Mouse (Mus musculus) MEL (cell line): ENCODE data around the gene Rarb. TPM values are rescaled to one million over a fixed set of nuclear protein-coding genes. Genes with fewer than 3 reads are reported as not detected.

Experiments used
- DNase-seq: peaks from one replicate; pipeline ENCODE4 v3.0.0; 2011; ENCODE audit warnings: low read depth, low spot score
- H3K27ac ChIP-seq: 2 replicates; pipeline ENCODE4 v1.5.1; 2012; ENCODE audit warnings: low read depth, mild to moderate bottlenecking, control low read depth, low read length, moderate library complexity; ENCODE audit not compliant: control insufficient read depth
- H3K27me3 ChIP-seq, 2 experiments: fragments of 150-350 bp in 1 of 2; sonication (generic) in 1 of 2; 2 replicates each; pipeline ENCODE4 v1.6.1; 2012; ENCODE audit warnings: low read length in 2 of 2, mild to moderate bottlenecking in 2 of 2, improper control_type of control experiment in 1 of 2, moderate library complexity in 1 of 2; ENCODE audit not compliant: insufficient read depth in 2 of 2, control insufficient read depth in 1 of 2
- H3K36me3 ChIP-seq, 2 experiments: 2 replicates each; pipeline ENCODE4 v1.6.1; 2012 to 2014; ENCODE audit warnings: low read length in 2 of 2, improper control_type of control experiment in 1 of 2, inconsistent platforms in 1 of 2, mild to moderate bottlenecking in 1 of 2; ENCODE audit not compliant: insufficient read depth in 2 of 2, control insufficient read depth in 1 of 2
- H3K4me1 ChIP-seq, 2 experiments: fragments of 150-350 bp in 1 of 2; sonication (generic) in 1 of 2; 2 replicates each; pipeline ENCODE4 v1.6.1; 2012; ENCODE audit warnings: low read length in 2 of 2, improper control_type of control experiment in 1 of 2, mild to moderate bottlenecking in 1 of 2; ENCODE audit not compliant: insufficient read depth in 2 of 2, control insufficient read depth in 1 of 2
- H3K4me3 ChIP-seq, 2 experiments: fragments of 150-350 bp in 1 of 2; sonication (generic) in 1 of 2; 2 replicates each; pipeline ENCODE4 v1.5.1; 2012; ENCODE audit warnings: low read depth in 2 of 2, low read length in 2 of 2, mild to moderate bottlenecking in 2 of 2, moderate library complexity in 2 of 2, control low read depth in 1 of 2, improper control_type of control experiment in 1 of 2; ENCODE audit not compliant: control insufficient read depth in 1 of 2, insufficient read depth in 1 of 2
- H3K79me2 ChIP-seq: 2 replicates; pipeline ENCODE4 v1.6.1; 2012; ENCODE audit warnings: mild to moderate bottlenecking, low read length, moderate library complexity; ENCODE audit not compliant: control insufficient read depth, poor library complexity, insufficient read depth
- H3K9ac ChIP-seq: 2 replicates; pipeline ENCODE4 v1.6.1; 2012; ENCODE audit warnings: low read depth, mild to moderate bottlenecking, control low read depth, low read length, moderate library complexity; ENCODE audit not compliant: control insufficient read depth, poor library complexity, severe bottlenecking
- H3K9me3 ChIP-seq: fragments of 150-350 bp; sonication (generic); replicated peaks from 2 replicates; pipeline ENCODE4 v1.6.1; 2012; ENCODE audit warnings: mild to moderate bottlenecking, low read length, improper control_type of control experiment, moderate library complexity; ENCODE audit not compliant: insufficient read depth
- BHLHE40 ChIP-seq: IDR thresholded peaks from 2 replicates; pipeline ENCODE4 v1.6.1; 2012; ENCODE audit warnings: low read depth, mild to moderate bottlenecking, inconsistent platforms, low read length, improper control_type of control experiment, borderline replicate concordance
- CHD2 ChIP-seq: IDR thresholded peaks from 2 replicates; pipeline ENCODE4 v1.6.1; 2011; ENCODE audit warnings: low read length, improper control_type of control experiment
- CTCF ChIP-seq, 3 experiments: IDR thresholded peaks in 2 of 3; conservative IDR thresholded peaks in 1 of 3; 2 replicates each; pipeline ENCODE4 v1.5.1; 2011 to 2012; ENCODE audit warnings: low read length in 3 of 3, low read depth in 2 of 3, mild to moderate bottlenecking in 2 of 3, improper control_type of control experiment in 1 of 3, inconsistent platforms in 1 of 3, mixed read lengths in 1 of 3, moderate library complexity in 1 of 3; ENCODE audit not compliant: control insufficient read depth in 1 of 3, insufficient read depth in 1 of 3, poor library complexity in 1 of 3, severe bottlenecking in 1 of 3
- E2F4 ChIP-seq: IDR thresholded peaks from 2 replicates; pipeline ENCODE4 v1.6.1; 2011; ENCODE audit warnings: low read depth, low read length, improper control_type of control experiment, borderline replicate concordance
- ELF1 ChIP-seq: IDR thresholded peaks from 2 replicates; pipeline ENCODE4 v1.6.1; 2014; ENCODE audit warnings: low read depth, mild to moderate bottlenecking, inconsistent platforms, low read length, improper control_type of control experiment, moderate library complexity
- EP300 ChIP-seq, 2 experiments: IDR thresholded peaks; 2 replicates each; pipeline ENCODE4 v1.6.1; 2011; ENCODE audit warnings: improper control_type of control experiment in 2 of 2, low read length in 2 of 2, low read depth in 1 of 2, mild to moderate bottlenecking in 1 of 2
- ETS1 ChIP-seq: IDR thresholded peaks from 2 replicates; pipeline ENCODE4 v1.6.1; 2012; ENCODE audit warnings: low read depth, mild to moderate bottlenecking, inconsistent platforms, low read length, improper control_type of control experiment, moderate library complexity
- GATA1 ChIP-seq: IDR thresholded peaks from 2 replicates; pipeline ENCODE4 v1.6.1; 2011; ENCODE audit warnings: low read depth, low read length, improper control_type of control experiment
- HCFC1 ChIP-seq: IDR thresholded peaks from 2 replicates; pipeline ENCODE4 v1.6.1; 2012; ENCODE audit warnings: low read depth, mild to moderate bottlenecking, inconsistent platforms, low read length, improper control_type of control experiment, moderate library complexity
- JUND ChIP-seq: IDR thresholded peaks from 2 replicates; pipeline ENCODE4 v1.6.1; 2011; ENCODE audit warnings: low read depth, mild to moderate bottlenecking, improper control_type of control experiment, low read length
- KAT2A ChIP-seq: conservative IDR thresholded peaks from 2 replicates; pipeline ENCODE4 v1.6.1; 2012; ENCODE audit warnings: low read depth, low read length, improper control_type of control experiment, inconsistent platforms
- MAFK ChIP-seq: IDR thresholded peaks from 2 replicates; pipeline ENCODE4 v1.6.1; 2011; ENCODE audit warnings: low read depth, mild to moderate bottlenecking, low read length, improper control_type of control experiment, borderline replicate concordance
- MAX ChIP-seq: IDR thresholded peaks from 2 replicates; pipeline ENCODE4 v1.6.1; 2011; ENCODE audit warnings: low read length, improper control_type of control experiment
- MEF2A ChIP-seq: IDR thresholded peaks from 2 replicates; pipeline ENCODE4 v1.6.1; 2014; ENCODE audit warnings: low read depth, mild to moderate bottlenecking, inconsistent platforms, low read length, improper control_type of control experiment; ENCODE audit not compliant: poor library complexity, insufficient replicate concordance, severe bottlenecking; ENCODE audit errors: extremely low read depth
- MXI1 ChIP-seq: IDR thresholded peaks from 2 replicates; pipeline ENCODE4 v1.6.1; 2011; ENCODE audit warnings: mild to moderate bottlenecking, low read depth, low read length, improper control_type of control experiment
- MYB ChIP-seq: IDR thresholded peaks from 2 replicates; pipeline ENCODE4 v1.6.1; 2011; ENCODE audit warnings: mild to moderate bottlenecking, low read depth, low read length, improper control_type of control experiment
- MYC ChIP-seq: IDR thresholded peaks from 2 replicates; pipeline ENCODE4 v1.6.1; 2011; ENCODE audit warnings: low read depth, mild to moderate bottlenecking, low read length, improper control_type of control experiment, moderate library complexity
- NRF1 ChIP-seq: IDR thresholded peaks from 2 replicates; pipeline ENCODE4 v1.6.1; 2014; ENCODE audit warnings: low read depth, mild to moderate bottlenecking, inconsistent platforms, low read length, improper control_type of control experiment, moderate library complexity; ENCODE audit not compliant: poor library complexity, insufficient read depth, severe bottlenecking
- POLR2A ChIP-seq, 2 experiments: IDR thresholded peaks; 2 replicates each; pipeline ENCODE4 v1.6.1; 2011 to 2012; ENCODE audit warnings: low read length in 2 of 2, mild to moderate bottlenecking in 2 of 2, control low read depth in 1 of 2, improper control_type of control experiment in 1 of 2, low read depth in 1 of 2, moderate library complexity in 1 of 2; ENCODE audit not compliant: control insufficient read depth in 1 of 2, insufficient read depth in 1 of 2, poor library complexity in 1 of 2
- POLR2AphosphoS2 ChIP-seq: IDR thresholded peaks from 2 replicates; pipeline ENCODE4 v1.6.1; 2011; ENCODE audit warnings: low read length, improper control_type of control experiment
- RAD21 ChIP-seq: IDR thresholded peaks from 2 replicates; pipeline ENCODE4 v1.6.1; 2011; ENCODE audit warnings: mild to moderate bottlenecking, low read depth, low read length, improper control_type of control experiment
- RCOR1 ChIP-seq: IDR thresholded peaks from 2 replicates; pipeline ENCODE4 v1.6.1; 2012; ENCODE audit warnings: low read depth, mild to moderate bottlenecking, inconsistent platforms, low read length, improper control_type of control experiment
- SIN3A ChIP-seq: IDR thresholded peaks from 2 replicates; pipeline ENCODE4 v1.6.1; 2012; ENCODE audit warnings: low read length, improper control_type of control experiment, inconsistent platforms
- SMC3 ChIP-seq: IDR thresholded peaks from 2 replicates; pipeline ENCODE4 v1.6.1; 2011; ENCODE audit warnings: low read depth, low read length, improper control_type of control experiment
- TAL1 ChIP-seq: IDR thresholded peaks from 2 replicates; pipeline ENCODE4 v1.6.1; 2012; ENCODE audit warnings: mild to moderate bottlenecking, inconsistent platforms, low read length, moderate library complexity, mixed read lengths
- TBP ChIP-seq: IDR thresholded peaks from 2 replicates; pipeline ENCODE4 v1.8.0; 2011; ENCODE audit warnings: low read depth, low read length, improper control_type of control experiment
- TCF12 ChIP-seq: IDR thresholded peaks from 2 replicates; pipeline ENCODE4 v1.6.1; 2014; ENCODE audit warnings: low read depth, mild to moderate bottlenecking, inconsistent platforms, low read length, improper control_type of control experiment, moderate library complexity
- UBTF ChIP-seq: IDR thresholded peaks from 2 replicates; pipeline ENCODE4 v1.6.1; 2012; ENCODE audit warnings: low read depth, mild to moderate bottlenecking, inconsistent platforms, low read length, improper control_type of control experiment, moderate library complexity, borderline replicate concordance; ENCODE audit not compliant: insufficient read depth
- USF1 ChIP-seq: IDR thresholded peaks from 2 replicates; pipeline ENCODE4 v1.6.1; 2014; ENCODE audit warnings: low read depth, mild to moderate bottlenecking, inconsistent platforms, low read length, improper control_type of control experiment, moderate library complexity
- ZC3H11A ChIP-seq: IDR thresholded peaks from 2 replicates; pipeline ENCODE4 v1.6.1; 2012; ENCODE audit warnings: low read depth, mild to moderate bottlenecking, inconsistent platforms, low read length, improper control_type of control experiment
- ZMIZ1 ChIP-seq: IDR thresholded peaks from 2 replicates; pipeline ENCODE4 v1.6.1; 2012; ENCODE audit warnings: low read depth, mild to moderate bottlenecking, inconsistent platforms, low read length, improper control_type of control experiment, moderate library complexity
- ZNF384 ChIP-seq: IDR thresholded peaks from 2 replicates; pipeline ENCODE4 v1.6.1; 2012; ENCODE audit warnings: low read depth, mild to moderate bottlenecking, inconsistent platforms, low read length, improper control_type of control experiment
- polyA plus RNA-seq, 2 experiments: library from polyadenylated mRNA; stranded (reverse) in 1 of 2; unstranded in 1 of 2; fragments of >175 nt in 1 of 2; fragments of >200 nt in 1 of 2; gene quantifications; 2 replicates each; pipeline versions ENCODE4 v1.2.1 to v1.2.4; 2012; ENCODE audit warnings: low replicate concordance in 2 of 2, low read depth in 1 of 2; ENCODE audit not compliant: insufficient read length in 2 of 2, insufficient read depth in 1 of 2, missing spikeins in 1 of 2
- total RNA-seq: library from RNA; depleted of rRNA; stranded (reverse); fragments of 300-350 nt; gene quantifications from 2 replicates; pipeline ENCODE4 v1.2.3, GENCODE M21; 2012

The Rarb gene
- total and polyA plus RNA-seq, 3 experiments, result not detected

GRCm38 (mm10) chr14:16548200-16548576 lies 270.8 kb downstream of the Rarb start:
- Histone ChIP-seq H3K9me3 (no peaks in the 10 kb centered on the region), H3K79me2 (no peaks in the 10 kb centered on the region), H3K27ac (peak overlapping the region; percentile 49; the same call in 1 of the 2 replicates), H3K27me3 (no peaks in the 10 kb centered on the region), H3K4me3 (no peak overlapping the region), H3K36me3 (no peaks in the 10 kb centered on the region), H3K4me1 (peaks cover 0 to 12% of the 10 kb centered on the region in 2 experiments; a peak in 2 of 4 replicates), H3K9ac (no peak overlapping the region)
- TF ChIP-seq RCOR1 (no peak), UBTF (no peak), JUND (no peak), HCFC1 (no peak), NRF1 (no peak), TAL1 (no peak), ZC3H11A (no peak), EP300 (IDR thresholded peaks at IDR 0.05; ENCODE audit: low read depth in 1 of 2, low read length in 2 of 2) (no peak), MYC (no peak), TBP (no peak), ELF1 (no peak), MEF2A (no peak), ETS1 (no peak), CTCF (IDR thresholded peaks at IDR 0.05 in 2 of 3, conservative IDR thresholded peaks at IDR 0.05 in 1 of 3; ENCODE audit: control insufficient read depth in 1 of 3, insufficient read depth in 1 of 3, low read depth in 2 of 3, low read length in 3 of 3, poor library complexity in 1 of 3, severe bottlenecking in 1 of 3) (no peak), GATA1 (no peak), BHLHE40 (no peak), RAD21 (no peak), KAT2A (no peak)
- peak; percentile 24 for DNase-seq

GRCm38 (mm10) chr14:16547492-16548199 lies 271.3 kb downstream of the Rarb start:
- peak overlapping the region; percentile 49; the same call in 1 of the 2 replicates for H3K27ac ChIP-seq
- DNase-seq, result peak; percentile 75
- no peak overlapping the region for H3K9ac ChIP-seq
- no peaks in the 10 kb centered on the region for H3K79me2 ChIP-seq
- H3K27me3 ChIP-seq, result no peaks in the 10 kb centered on the region
- no peaks in the 10 kb centered on the region for H3K36me3 ChIP-seq
- no peak overlapping the region for H3K4me3 ChIP-seq
- H3K4me1 ChIP-seq, result peaks cover 0 to 12% of the 10 kb centered on the region in 2 experiments; a peak in 2 of 4 replicates
- H3K9me3 ChIP-seq, result no peaks in the 10 kb centered on the region
- no peak for TF ChIP-seq CTCF (IDR thresholded peaks at IDR 0.05 in 2 of 3, conservative IDR thresholded peaks at IDR 0.05 in 1 of 3; ENCODE audit: control insufficient read depth in 1 of 3, insufficient read depth in 1 of 3, low read depth in 2 of 3, low read length in 3 of 3, poor library complexity in 1 of 3, severe bottlenecking in 1 of 3)
- no peak for TF ChIP-seq ELF1
- no peak for TF ChIP-seq MYB
- TF ChIP-seq MXI1, result no peak
- no peak for TF ChIP-seq SMC3
- TF ChIP-seq TAL1, result no peak
- peak; percentile 34; the same call in 1 of the 2 replicates for TF ChIP-seq SIN3A
- TF ChIP-seq POLR2A (IDR thresholded peaks at IDR 0.05; ENCODE audit: control insufficient read depth in 1 of 2, insufficient read depth in 1 of 2, low read depth in 1 of 2, low read length in 2 of 2, poor library complexity in 1 of 2), result no peak
- peak; percentile 53 for TF ChIP-seq TCF12
- no peak for TF ChIP-seq E2F4
- no peak for TF ChIP-seq MAFK
- TF ChIP-seq ZNF384, result no peak
- no peak for TF ChIP-seq USF1
- TF ChIP-seq POLR2AphosphoS2, result no peak
- no peak for TF ChIP-seq ZMIZ1
- TF ChIP-seq MAX, result 0 out of 2 replicates have a peak, but pooled peaks have one; percentile 26
- no peak for TF ChIP-seq CHD2
- peak; percentile 14; the same call in 1 of the 2 replicates for TF ChIP-seq RCOR1
